Mouse (Mus musculus) ES-Bruce4 (cell line): ENCODE measurements at regions not wholly inside any gene's neighbourhood (a gene's known extent, or its start where the extent isn't known, plus 50 kb on each side); places are given as distances from the start of the nearest gene placed in this dataset.

Experiments
- H3K27ac ChIP-seq: 2 replicates; pipeline ENCODE4 v1.5.1; 2012; ENCODE audit warnings: low read length, inconsistent platforms; ENCODE audit not compliant: insufficient read depth
- H3K27me3 ChIP-seq: 2 replicates; pipeline ENCODE4 v1.6.1; 2012; ENCODE audit warnings: mild to moderate bottlenecking, low read length, inconsistent platforms; ENCODE audit not compliant: control insufficient read depth, poor library complexity, insufficient read depth, severe bottlenecking
- H3K36me3 ChIP-seq: 2 replicates; pipeline ENCODE4 v1.6.1; 2012; ENCODE audit warnings: inconsistent platforms, mild to moderate bottlenecking, low read length, moderate library complexity; ENCODE audit not compliant: control insufficient read depth, poor library complexity, insufficient read depth, severe bottlenecking
- H3K4me1 ChIP-seq: one replicate; pipeline ENCODE4 v1.8.1; 2011; ENCODE audit warnings: low read length; ENCODE audit not compliant: control insufficient read depth, insufficient read depth
- H3K4me3 ChIP-seq: 2 replicates; pipeline ENCODE4 v1.5.1; 2011; ENCODE audit warnings: low read depth, mild to moderate bottlenecking, low read length
- H3K9ac ChIP-seq: 2 replicates; pipeline ENCODE4 v1.6.1; 2012; ENCODE audit warnings: low read depth, mild to moderate bottlenecking, inconsistent platforms; ENCODE audit not compliant: poor library complexity, severe bottlenecking
- H3K9me3 ChIP-seq: replicated peaks from 2 replicates; pipeline ENCODE4 v1.6.1; 2012; ENCODE audit warnings: mild to moderate bottlenecking, low read length, inconsistent platforms; ENCODE audit not compliant: control insufficient read depth, poor library complexity, insufficient read depth, severe bottlenecking
- CTCF ChIP-seq: IDR thresholded peaks from one replicate; pipeline ENCODE4 v1.8.1; 2011; ENCODE audit warnings: low read depth, low read length
- EP300 ChIP-seq: IDR thresholded peaks from 2 replicates; pipeline ENCODE4 v1.6.1; 2011; ENCODE audit warnings: low read depth, low read length; ENCODE audit not compliant: insufficient read depth
- POLR2A ChIP-seq: IDR thresholded peaks from one replicate; pipeline ENCODE4 v1.8.1; 2011; ENCODE audit warnings: low read length; ENCODE audit not compliant: insufficient read depth

DNA sequence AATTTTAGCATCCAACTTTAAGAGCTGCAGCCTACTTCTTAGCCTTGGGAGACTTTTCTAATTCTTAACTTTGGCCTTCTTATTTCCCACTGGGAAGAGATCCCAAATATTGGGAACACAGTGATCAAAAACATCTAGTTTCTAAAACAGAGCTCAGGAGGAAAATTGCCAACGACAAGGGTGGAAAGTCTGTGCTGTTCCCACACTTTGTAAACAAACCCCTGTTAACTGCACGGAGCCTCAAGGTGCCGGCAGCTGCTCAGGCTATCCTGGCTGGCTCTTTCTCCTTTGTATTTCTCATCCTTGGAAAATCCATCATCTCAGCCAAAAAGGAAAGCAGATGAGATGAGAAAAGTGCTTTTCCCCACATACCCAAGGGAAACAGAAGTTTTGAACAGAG lies 84.9 kb downstream of the Impad1 start:
- Histone ChIP-seq H3K36me3 (no peaks in the 10 kb centered on the region), H3K4me1 (no peaks in the 10 kb centered on the region), H3K9me3 (no peaks in the 10 kb centered on the region), H3K9ac (no peak overlapping the region), H3K27me3 (no peaks in the 10 kb centered on the region), H3K4me3 (no peak overlapping the region), H3K27ac (no peak overlapping the region)
- TF ChIP-seq EP300, result no peak
- no peak for TF ChIP-seq CTCF
- TF ChIP-seq POLR2A, result no peak

DNA sequence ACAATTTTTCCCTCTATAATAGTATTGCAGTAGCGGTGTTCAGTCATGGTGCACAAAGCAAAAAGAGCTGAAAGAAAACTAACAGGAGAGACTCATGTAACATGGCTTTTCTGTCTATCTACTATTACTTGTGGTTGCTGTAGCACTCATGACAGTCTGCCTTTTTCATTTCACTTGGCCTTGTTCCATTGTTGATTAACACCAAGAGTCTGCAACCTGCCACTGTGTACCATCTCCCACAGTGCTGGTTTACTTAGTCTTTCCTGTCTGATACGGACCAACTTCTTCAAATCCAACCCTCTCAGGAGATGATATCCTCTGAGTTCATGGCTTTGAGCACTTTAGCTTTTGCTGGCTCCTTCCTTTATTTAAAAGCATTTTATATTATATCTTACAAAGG lies 94.1 kb downstream of the Impad1 start:
- Histone ChIP-seq H3K4me3 (no peak overlapping the region), H3K4me1 (no peaks in the 10 kb centered on the region), H3K9ac (no peak overlapping the region), H3K27ac (no peak overlapping the region), H3K9me3 (no peaks in the 10 kb centered on the region), H3K27me3 (no peaks in the 10 kb centered on the region), H3K36me3 (no peaks in the 10 kb centered on the region)
- no peak for TF ChIP-seq POLR2A
- no peak for TF ChIP-seq EP300
- TF ChIP-seq CTCF, result no peak

DNA sequence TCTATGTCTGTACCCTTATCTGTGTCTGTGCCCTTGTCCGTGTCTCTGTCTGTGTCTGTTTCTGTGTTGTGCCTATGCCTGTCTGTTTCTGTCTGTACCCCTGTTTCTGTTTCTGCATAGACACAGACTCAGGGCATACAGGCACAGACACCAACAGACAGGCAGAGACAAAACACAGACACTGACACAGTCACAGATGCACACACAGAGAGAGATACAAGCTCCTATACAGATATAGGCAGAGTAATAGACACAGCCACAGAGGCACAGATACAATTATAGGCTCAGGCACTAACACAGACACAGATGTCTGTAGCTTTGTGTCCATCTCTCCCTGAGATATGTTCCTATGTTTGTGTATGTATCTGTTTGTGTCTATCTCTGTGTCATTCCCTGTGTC lies 97.7 kb downstream of the Impad1 start:
- no peak overlapping the region for H3K4me3 ChIP-seq
- no peaks in the 10 kb centered on the region for H3K27me3 ChIP-seq
- no peaks in the 10 kb centered on the region for H3K4me1 ChIP-seq
- H3K9me3 ChIP-seq, result no peaks in the 10 kb centered on the region
- H3K9ac ChIP-seq, result no peak overlapping the region
- H3K27ac ChIP-seq, result no peak overlapping the region
- TF ChIP-seq CTCF (no peak), POLR2A (no peak), EP300 (no peak)
- no peaks in the 10 kb centered on the region for H3K36me3 ChIP-seq

DNA sequence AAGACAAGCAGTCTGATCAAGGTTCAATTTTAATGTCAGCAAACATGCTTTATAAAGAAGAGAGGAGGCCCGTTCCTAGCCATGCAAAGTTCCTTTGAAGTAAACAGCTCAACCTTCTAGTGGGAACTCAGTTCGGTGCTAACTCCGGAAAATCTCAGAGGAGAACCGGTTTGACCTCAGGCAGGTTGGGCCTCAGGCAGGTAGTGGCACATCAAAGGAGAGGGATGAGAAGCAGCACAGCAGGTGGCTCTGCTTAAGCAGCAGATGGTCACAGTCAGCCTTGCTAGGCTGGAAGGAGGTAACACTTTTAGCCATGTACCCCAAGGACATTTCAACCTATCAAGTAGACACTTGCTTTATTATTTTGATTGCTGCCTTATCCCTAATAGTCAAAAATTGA lies 106.2 kb downstream of the Impad1 start:
- H3K9ac ChIP-seq, result no peak overlapping the region
- H3K4me3 ChIP-seq, result no peak overlapping the region
- H3K4me1 ChIP-seq, result peaks cover 2% of the 10 kb centered on the region
- H3K9me3 ChIP-seq, result no peaks in the 10 kb centered on the region
- H3K27ac ChIP-seq, result no peak overlapping the region
- TF ChIP-seq POLR2A (no peak), EP300 (peak; percentile 76), CTCF (no peak)
- H3K36me3 ChIP-seq, result no peaks in the 10 kb centered on the region
- no peaks in the 10 kb centered on the region for H3K27me3 ChIP-seq

DNA sequence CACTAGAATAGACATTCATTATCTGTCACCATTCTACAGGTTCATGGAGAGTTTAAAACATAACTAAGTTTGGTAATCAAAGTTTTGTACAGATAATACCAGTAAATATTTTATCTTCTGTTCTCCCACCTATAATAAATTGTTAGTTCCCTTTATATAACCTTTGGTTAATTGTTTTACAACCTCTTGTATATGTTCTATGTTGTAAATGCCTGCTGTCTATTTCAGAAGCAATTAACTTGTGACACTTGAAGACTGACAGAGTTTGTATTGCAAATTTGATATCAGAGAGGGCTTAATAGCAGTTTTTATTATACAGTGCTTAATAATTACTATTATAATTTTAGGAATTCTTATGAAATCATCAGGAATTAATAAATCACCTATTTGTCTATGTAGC lies 118.5 kb downstream of the Impad1 start:
- H3K9ac ChIP-seq, result no peak overlapping the region
- no peaks in the 10 kb centered on the region; the same call in 1 of the 2 replicates for H3K9me3 ChIP-seq
- no peaks in the 10 kb centered on the region for H3K27me3 ChIP-seq
- TF ChIP-seq EP300, result no peak
- TF ChIP-seq CTCF, result no peak
- TF ChIP-seq POLR2A, result no peak
- no peak overlapping the region for H3K27ac ChIP-seq
- no peaks in the 10 kb centered on the region for H3K4me1 ChIP-seq
- H3K36me3 ChIP-seq, result no peaks in the 10 kb centered on the region
- H3K4me3 ChIP-seq, result no peak overlapping the region

DNA sequence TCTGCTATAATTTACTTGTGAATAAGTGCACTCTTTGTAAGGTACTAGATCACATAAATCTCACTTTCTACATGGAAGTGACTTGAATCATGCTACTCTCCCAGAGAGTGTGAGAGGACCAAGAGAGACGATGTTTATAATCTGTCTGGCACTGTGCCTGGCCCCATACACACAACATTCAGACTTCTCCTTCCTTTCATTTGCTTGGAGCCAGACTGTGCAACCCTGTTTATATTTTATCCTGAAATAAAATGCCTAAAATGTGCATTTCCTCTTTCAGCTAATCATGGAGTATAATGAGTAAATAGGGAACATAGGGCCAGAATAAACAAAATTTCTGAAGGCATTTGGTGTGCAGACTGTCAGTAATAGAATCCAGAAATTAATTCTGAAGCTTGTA lies 142.9 kb downstream of the Impad1 start:
- no peak overlapping the region for H3K9ac ChIP-seq
- TF ChIP-seq POLR2A (no peak), EP300 (no peak), CTCF (no peak)
- no peaks in the 10 kb centered on the region for H3K27me3 ChIP-seq
- H3K4me1 ChIP-seq, result no peaks in the 10 kb centered on the region
- H3K27ac ChIP-seq, result no peak overlapping the region
- H3K9me3 ChIP-seq, result peaks cover 3% of the 10 kb centered on the region; the same call in 1 of the 2 replicates
- H3K36me3 ChIP-seq, result no peaks in the 10 kb centered on the region
- H3K4me3 ChIP-seq, result no peak overlapping the region
